Mouse (Mus musculus): ENCODE results near the gene Ice2.

Ice2 gene

DNA sequence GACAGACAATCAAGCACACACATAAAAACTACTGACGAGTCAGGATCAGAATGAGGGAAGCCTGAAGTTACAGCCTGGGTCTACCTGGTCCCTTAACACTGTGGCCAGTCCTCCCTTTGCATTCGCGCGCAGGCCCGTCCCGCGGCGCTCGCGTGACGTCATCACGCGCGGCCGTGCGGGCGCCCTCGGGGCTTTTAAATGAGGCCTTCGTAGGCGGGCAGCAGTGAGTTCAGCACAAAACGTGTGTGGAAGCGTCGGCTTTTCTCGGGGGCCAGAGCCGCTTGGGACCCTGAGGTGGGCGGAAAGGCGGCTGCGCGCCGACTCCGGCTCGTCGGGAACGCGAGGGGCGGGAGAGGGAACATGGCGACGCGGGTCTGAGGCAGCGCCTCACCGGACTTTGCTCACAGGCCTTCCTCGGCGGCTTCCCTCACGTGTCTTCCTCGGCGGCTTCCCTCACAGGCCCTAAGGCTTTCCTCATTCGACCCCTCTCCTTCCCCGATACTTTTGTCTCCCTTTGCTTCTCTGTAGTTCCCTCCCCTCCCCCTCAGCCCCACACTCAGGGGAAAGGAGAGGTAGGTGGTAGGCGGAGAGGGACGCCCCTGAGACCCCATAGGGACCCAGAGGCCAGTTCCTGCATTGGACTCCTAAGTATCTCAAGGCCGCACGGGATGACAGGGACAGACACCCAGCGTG lies at the start of gene Ice2:
Ice2 (plus strand) TSS at position 147 of the 693 bp plus-strand sequence.
- peak; percentile 83 for DNase-seq (ENCODE audit: low read depth, low spot score)

DNA sequence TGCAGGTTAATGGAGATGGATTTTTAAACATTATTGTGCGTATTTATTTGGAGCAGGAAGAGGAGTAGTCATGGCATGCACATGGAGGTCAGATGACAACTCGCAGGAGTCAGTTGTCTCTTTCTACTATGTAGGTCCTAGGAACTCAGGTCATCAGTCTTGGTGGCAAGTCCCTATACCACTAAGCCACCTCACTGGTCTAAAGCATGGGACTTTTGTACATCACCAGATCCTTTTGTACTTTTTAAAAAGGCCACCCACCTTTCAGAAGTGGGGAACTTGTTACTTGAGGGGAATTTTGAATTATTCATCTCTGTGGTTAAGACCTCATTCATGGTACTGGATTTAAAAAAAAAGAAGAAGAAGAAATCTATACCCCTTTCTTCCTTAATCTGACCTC lies 48.2 kb upstream of the Ice2 start:
- no peak for DNase-seq (ENCODE audit: low read depth, low spot score)

DNA sequence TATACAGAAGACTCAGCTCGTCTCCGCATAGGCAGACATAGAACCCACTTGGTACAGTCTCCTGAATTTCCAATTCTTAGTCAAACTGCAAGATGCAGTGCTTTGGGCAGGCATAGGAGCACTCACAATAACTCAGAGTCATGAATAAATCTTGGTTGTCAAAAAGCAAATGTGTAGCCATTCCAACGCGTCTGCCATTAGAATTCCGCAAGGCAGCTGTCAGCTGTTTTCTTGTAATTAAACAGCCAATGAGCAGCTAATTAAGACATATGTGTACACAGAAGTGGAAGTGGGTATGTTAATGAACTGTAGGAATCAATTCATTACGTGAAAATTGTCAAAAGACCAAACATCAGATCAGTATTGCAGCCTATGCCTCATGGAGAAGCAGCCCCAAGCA lies 43.5 kb upstream of the Ice2 start:
- no peak for DNase-seq (ENCODE audit: low read depth, low spot score)

DNA sequence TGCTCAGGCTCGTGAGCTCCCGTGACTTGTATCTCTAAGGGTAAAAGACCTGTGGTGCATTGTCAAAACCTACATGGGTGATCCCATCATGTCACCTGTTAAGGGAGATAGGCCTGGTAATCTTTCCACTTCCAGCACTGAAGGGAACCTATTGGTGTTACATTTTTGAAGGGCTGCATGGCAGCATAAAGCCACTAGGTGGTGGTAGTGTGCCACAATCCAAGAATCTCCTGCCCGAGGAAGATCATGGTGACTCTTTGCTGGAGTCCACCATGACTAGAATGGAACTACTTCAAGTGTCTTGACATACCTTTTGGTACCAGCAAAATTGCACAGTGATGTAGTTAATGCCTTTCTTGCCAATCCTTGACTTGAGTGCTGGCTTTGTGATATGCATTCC lies 39.9 kb upstream of the Ice2 start:
- peak; percentile 62 for DNase-seq (ENCODE audit: low read depth, low spot score)

DNA sequence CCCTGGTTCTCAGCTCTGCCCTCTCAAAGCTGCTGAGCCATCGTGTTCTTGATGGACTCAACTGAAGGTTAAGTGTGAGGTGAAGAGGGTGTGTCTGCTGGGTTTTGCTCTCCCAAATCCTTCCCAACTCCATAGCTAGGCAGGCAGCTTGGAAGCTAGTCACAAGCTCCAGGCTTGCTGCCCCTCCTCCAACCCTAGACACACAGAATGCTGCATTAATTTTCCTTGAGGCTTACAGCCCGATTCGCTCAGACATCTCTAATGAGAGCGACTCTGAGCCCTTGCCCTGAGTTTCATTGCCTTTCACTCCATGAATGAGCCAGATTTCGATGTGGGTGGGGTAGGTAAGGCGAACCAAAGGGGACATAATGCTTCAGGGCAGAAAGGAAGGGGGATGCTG lies 38.9 kb upstream of the Ice2 start:
- DNase-seq (ENCODE audit: low read depth, low spot score), result no peak

- DNase-seq (ENCODE audit: low read depth, low spot score), result no peak
Observed at GRCm38 (mm10) chr9:69361951-69362445, 35.7 kb upstream of the Ice2 start.

DNA sequence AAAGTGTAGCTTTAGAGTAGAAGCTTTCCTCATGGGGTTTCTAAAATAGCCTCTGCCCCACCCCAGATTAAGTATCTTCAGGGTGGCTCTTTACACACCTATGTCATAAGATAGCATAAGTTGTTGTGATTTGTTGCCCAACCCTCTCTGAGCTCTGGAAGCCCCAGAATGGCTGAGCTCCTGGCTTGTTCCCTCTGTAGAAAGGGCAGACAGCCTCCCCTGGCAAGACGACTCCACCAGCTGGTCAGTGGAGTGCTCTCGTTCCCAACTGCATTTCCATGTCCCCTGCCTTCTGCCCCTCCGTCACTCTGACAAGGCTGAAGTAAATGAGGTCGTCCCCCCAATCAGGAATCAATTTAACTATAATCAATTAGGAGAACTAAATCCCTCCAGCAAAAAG lies 34.9 kb upstream of the Ice2 start:
- DNase-seq (ENCODE audit: low read depth, low spot score), result no peak

GRCm38 (mm10) chr9:69364117-69364516 lies 33.6 kb upstream of the Ice2 start:
- DNase-seq (ENCODE audit: low read depth, low spot score), result peak; percentile 37

GRCm38 (mm10) chr9:69367055-69367454 lies 30.7 kb upstream of the Ice2 start:
- no peak for DNase-seq (ENCODE audit: low read depth, low spot score)

DNA sequence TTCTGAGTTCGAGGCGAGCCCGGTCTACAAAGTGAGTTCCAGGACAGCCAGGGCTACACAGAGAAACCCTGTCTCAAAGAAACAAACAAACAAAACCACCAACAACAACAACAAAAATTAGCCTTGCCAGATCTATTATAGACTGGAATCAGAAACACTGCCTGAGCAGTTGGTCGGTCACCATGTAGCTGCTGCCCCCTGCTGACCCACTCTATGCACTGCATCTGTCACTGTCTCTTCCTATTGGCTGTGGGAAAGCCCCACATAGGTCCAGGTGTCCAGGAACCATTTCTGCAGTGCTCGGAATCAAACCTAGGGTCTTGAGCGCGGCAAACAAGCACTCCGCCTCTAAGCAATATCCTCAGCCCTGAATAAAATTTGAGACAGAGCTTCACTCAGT lies 29.6 kb upstream of the Ice2 start:
- peak; percentile 75 for DNase-seq (ENCODE audit: low read depth, low spot score)

GRCm38 (mm10) chr9:69371046-69371724 lies 26.5 kb upstream of the Ice2 start:
- no peak for DNase-seq (ENCODE audit: low read depth, low spot score)

DNA sequence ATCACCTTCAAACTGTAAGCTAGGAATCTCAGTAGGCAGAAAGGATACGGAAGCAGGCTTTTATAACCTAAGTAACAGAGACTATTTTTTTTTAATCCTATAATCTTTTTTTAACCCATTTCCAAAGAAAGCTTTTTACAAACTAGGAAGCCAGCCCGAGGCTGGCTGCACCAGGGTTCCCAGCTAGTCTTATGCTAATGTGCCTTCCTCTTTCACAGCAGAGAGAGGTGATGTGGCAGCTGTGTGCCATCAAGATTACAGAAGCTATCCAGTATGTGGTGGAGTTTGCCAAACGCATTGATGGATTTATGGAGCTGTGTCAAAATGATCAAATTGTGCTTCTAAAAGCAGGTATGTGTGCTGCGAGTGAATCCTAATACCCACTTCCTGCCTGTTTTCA lies 24.8 kb upstream of the Ice2 start:
- DNase-seq (ENCODE audit: low read depth, low spot score), result peak; percentile 15

GRCm38 (mm10) chr9:69376982-69377653 lies 20.6 kb upstream of the Ice2 start:
- no peak for DNase-seq (ENCODE audit: low read depth, low spot score)

- DNase-seq (ENCODE audit: low read depth, low spot score), result no peak
Observed at GRCm38 (mm10) chr9:69377654-69378045, 20.1 kb upstream of the Ice2 start.

GRCm38 (mm10) chr9:69380546-69380945 lies 17.2 kb upstream of the Ice2 start:
- DNase-seq (ENCODE audit: low read depth, low spot score), result no peak

DNA sequence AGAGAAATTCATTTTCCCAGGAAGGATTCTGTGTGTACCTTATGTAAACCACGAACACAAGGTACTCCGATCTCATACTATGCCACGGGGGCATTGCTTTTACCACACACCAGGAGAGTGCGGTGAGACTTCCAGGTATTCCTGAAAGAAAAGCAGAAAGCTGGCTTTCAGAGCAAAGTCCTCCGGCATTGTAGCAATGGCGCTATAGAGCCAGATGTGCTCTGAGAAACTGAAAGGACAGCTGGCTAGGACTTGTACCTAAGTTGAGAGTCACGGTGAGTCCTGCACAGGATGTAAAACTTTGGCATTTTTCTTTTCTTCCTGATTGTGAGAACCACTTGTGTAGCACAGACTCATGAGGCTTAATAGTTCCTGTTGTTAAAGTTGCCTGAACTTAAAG lies 16.0 kb upstream of the Ice2 start:
- no peak for DNase-seq (ENCODE audit: low read depth, low spot score)

DNA sequence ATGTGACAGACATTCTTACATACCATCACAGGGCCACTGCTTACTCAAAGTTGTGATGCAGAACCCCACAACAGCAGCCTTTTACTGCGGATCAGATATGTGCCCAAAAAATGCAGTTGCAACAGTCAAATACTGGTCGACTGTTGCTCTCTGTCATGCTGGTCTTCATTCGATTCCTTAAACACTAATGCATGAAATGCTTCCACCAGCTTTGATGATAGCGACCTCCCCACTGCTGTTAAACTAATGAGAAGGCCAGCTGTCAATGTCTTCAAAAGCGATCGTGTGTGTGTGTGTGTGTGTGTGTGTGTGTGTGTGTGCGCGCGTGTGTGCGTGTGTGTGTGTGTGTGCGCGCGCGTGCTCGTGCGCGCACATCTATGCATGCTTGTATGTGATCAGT lies 13.2 kb upstream of the Ice2 start:
- DNase-seq (ENCODE audit: low read depth, low spot score), result no peak

DNA sequence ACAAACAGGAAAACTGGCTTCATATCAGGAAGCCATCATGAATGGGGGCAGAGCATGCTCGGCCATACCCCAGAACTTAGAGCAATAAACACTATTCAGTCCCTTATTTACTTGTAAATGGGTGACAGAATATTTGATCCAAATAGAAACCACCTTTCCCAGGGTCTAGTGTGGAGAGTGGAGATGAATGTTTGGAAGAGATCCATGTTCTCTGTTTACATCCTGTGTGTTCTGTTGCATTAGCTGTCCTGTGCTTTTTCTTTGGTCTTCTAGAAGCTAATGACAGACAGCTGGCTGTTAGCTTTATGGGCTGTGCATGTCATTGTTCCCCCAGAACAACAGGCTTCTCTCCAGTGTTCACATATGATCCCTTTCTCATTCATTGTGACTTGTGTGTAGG lies 12.8 kb upstream of the Ice2 start:
- DNase-seq (ENCODE audit: low read depth, low spot score), result no peak

- DNase-seq (ENCODE audit: low read depth, low spot score), result no peak
Observed at GRCm38 (mm10) chr9:69387296-69387695, 10.4 kb upstream of the Ice2 start.

GRCm38 (mm10) chr9:69390631-69391030 lies 7.1 kb upstream of the Ice2 start:
- DNase-seq (ENCODE audit: low read depth, low spot score), result no peak

- DNase-seq (ENCODE audit: low read depth, low spot score), result no peak
Observed at GRCm38 (mm10) chr9:69394234-69394633, 3.5 kb upstream of the Ice2 start.

- DNase-seq (ENCODE audit: low read depth, low spot score), result no peak
Observed at GRCm38 (mm10) chr9:69397432-69397759, 310 bp upstream of the Ice2 start.

DNA sequence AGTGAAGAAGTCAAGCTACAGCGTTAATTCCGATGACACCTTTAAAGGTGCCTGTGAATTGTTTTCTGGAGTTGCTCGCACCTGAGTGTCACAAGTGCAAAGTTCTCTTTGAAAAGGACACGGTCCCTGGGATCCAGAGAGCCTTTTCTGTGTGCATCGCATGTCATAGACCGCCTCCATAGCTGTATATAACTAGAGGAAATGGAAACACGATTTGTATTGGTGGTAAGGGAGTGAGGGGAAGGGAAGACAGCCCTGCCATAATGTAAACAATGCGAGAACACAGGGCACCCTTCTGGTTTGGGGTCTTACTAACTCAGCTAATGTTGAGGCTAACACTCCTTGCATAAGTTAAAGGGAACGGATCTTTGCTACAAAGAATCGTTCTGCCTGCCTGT lies 746 bp downstream of the Ice2 start:
- DNase-seq (ENCODE audit: low read depth, low spot score), result no peak

Measured in R1 (cell line).